Mouse (Mus musculus) midbrain, postnatal 0 days (tissue): ENCODE data around the gene Olfr576. TPM values are rescaled to one million over a fixed set of nuclear protein-coding genes. Genes with fewer than 3 reads are reported as not detected.

ENCODE experiments used
- ATAC-seq: fragments of 200-750 bp; cut with Nextera tagmentation; 2 replicates; pipeline ENCODE4 v1.8.0; 2017; ENCODE audit warnings: moderate number of reproducible peaks, mild to moderate bottlenecking, moderate TSS enrichment, moderate library complexity; ENCODE audit not compliant: low FRiP score
- DNase-seq: peaks from one replicate; pipeline ENCODE4 v3.0.0-alpha.2; 2015; ENCODE audit warnings: low spot score
- H3K27ac ChIP-seq: fragments of 300-500 bp; sonication (generic); 2 replicates; pipeline ENCODE4 v1.5.1; 2014; ENCODE audit warnings: low read depth, mild to moderate bottlenecking, low read length, mixed read lengths
- H3K27me3 ChIP-seq: fragments of 300-500 bp; sonication (generic); 2 replicates; pipeline ENCODE4 v1.6.1; 2014; ENCODE audit warnings: low read length, control low read depth, mixed read lengths; ENCODE audit not compliant: insufficient read depth
- H3K36me3 ChIP-seq: fragments of 300-500 bp; sonication (generic); 2 replicates; pipeline ENCODE4 v1.6.1; 2014; ENCODE audit warnings: low read length, control low read depth, mixed read lengths; ENCODE audit not compliant: insufficient read depth
- H3K4me1 ChIP-seq: fragments of 300-500 bp; sonication (generic); 2 replicates; pipeline ENCODE4 v1.6.1; 2014; ENCODE audit warnings: mild to moderate bottlenecking, control low read depth, antibody characterized with exemption, low read length, mixed read lengths; ENCODE audit not compliant: insufficient read depth
- H3K4me2 ChIP-seq: fragments of 300-500 bp; sonication (generic); 2 replicates; pipeline ENCODE4 v1.6.1; 2014; ENCODE audit warnings: low read depth, mild to moderate bottlenecking, low read length, mixed read lengths; ENCODE audit not compliant: poor library complexity, severe bottlenecking
- H3K4me3 ChIP-seq: fragments of 300-500 bp; sonication (generic); 2 replicates; pipeline ENCODE4 v1.5.1; 2014; ENCODE audit warnings: low read depth, mild to moderate bottlenecking, low read length, moderate library complexity
- H3K9ac ChIP-seq: fragments of 300-500 bp; sonication (generic); replicated peaks from 2 replicates; pipeline ENCODE4 v1.6.1; 2014; ENCODE audit warnings: mild to moderate bottlenecking, low read length, moderate library complexity, mixed read lengths; ENCODE audit not compliant: poor library complexity, severe bottlenecking
- H3K9me3 ChIP-seq: fragments of 300-500 bp; sonication (generic); 2 replicates; pipeline ENCODE4 v1.6.1; 2016; ENCODE audit warnings: low read length, control low read depth
- CTCF ChIP-seq: IDR thresholded peaks from 2 replicates; pipeline ENCODE4 v1.5.1; 2016; ENCODE audit warnings: antibody characterized with exemption, mild to moderate bottlenecking
- WGBS: fragments of 180-500 bp; shearing (Covaris S2); extraction: QIAGEN DNeasy Blood & Tissue Kit; methylation state at CpG from one replicate; pipeline ENCODE4 v1.1.7; 2014; 5-methylcytosine and 5-hydroxymethylcytosine counted together
- polyA plus RNA-seq: library from polyadenylated mRNA; unstranded; fragments of >200 nt; fragmentation: Nextera tagmentation; extraction: Ambion mirVana; gene quantifications from 2 replicates; pipeline ENCODE4 v1.2.1, GENCODE M21; 2015
- total RNA-seq: library from RNA; depleted of rRNA; stranded (reverse); fragments of >200 nt; gene quantifications from 2 replicates; pipeline ENCODE4 v1.2.3, GENCODE M21; 2014

Olfr576 gene
- total and polyA plus RNA-seq, 2 experiments from 2014 or later: not detected

GRCm38 (mm10) chr7:102927105-102927504 is 35.4 kb upstream of the Olfr576 start:
- ATAC-seq: no peak
- Histone ChIP-seq H3K9ac (no peak overlapping the region), H3K9me3 (no peaks in the 10 kb centered on the region), H3K4me1 (no peaks in the 10 kb centered on the region), H3K4me3 (no peak overlapping the region), H3K27ac (no peak overlapping the region), H3K4me2 (no peak overlapping the region), H3K27me3 (no peaks in the 10 kb centered on the region), H3K36me3 (no peaks in the 10 kb centered on the region)
- WGBS: 73% methylated on average over 3 of the region's 3 CpGs
- no peak for TF ChIP-seq CTCF
- DNase-seq: no peak

GRCm38 (mm10) chr7:102942475-102942874 is 20.0 kb upstream of the Olfr576 start, which contains the start of gene Olfr573-ps1:
TSS of gene Olfr573-ps1 (minus strand) at chr7:102942575.
- H3K27ac ChIP-seq: no peak within 1 kb of the TSS
- TF ChIP-seq CTCF: no peak
- no peak within 1 kb of the TSS for H3K4me3 ChIP-seq
- no peaks in the 10 kb centered on the region for H3K36me3 ChIP-seq
- 96% methylated on average over 2 of the region's 2 CpGs for WGBS
- no peaks in the 10 kb centered on the region for H3K9me3 ChIP-seq
- no peaks in the 10 kb centered on the region for H3K27me3 ChIP-seq
- H3K4me2 ChIP-seq: no peak within 1 kb of the TSS
- H3K9ac ChIP-seq: no peak within 1 kb of the TSS
- ATAC-seq (no peak), DNase-seq (no peak)
- H3K4me1 ChIP-seq: no peaks in the 10 kb centered on the region

DNA sequence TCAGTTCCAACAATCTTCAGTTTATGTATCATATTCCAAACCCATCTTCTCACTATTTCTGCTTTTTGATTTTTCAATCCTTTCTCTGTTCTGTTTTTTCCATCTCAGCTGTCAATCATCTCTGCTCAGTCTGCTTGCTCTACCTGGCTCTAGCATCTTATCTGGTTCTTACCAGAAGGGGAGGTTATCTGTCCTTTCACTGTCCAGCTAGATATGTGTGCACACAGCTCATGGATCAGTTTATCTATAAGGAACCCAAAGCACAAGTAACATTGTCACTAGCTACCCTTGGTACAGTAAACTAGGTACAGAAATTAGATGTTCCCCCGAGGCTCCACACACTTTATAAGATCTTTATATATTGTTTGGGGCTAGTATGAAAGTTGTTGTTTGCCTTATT is 19.0 kb upstream of the Olfr576 start:
- Histone ChIP-seq H3K4me3 (no peak overlapping the region), H3K9me3 (no peaks in the 10 kb centered on the region), H3K36me3 (no peaks in the 10 kb centered on the region), H3K27me3 (no peaks in the 10 kb centered on the region), H3K4me1 (no peaks in the 10 kb centered on the region), H3K4me2 (no peak overlapping the region), H3K27ac (no peak overlapping the region), H3K9ac (no peak overlapping the region)
- 97% methylated on average over 1 of the region's 1 CpGs for WGBS
- DNase-seq (no peak), ATAC-seq (no peak)
- TF ChIP-seq CTCF: no peak

DNA sequence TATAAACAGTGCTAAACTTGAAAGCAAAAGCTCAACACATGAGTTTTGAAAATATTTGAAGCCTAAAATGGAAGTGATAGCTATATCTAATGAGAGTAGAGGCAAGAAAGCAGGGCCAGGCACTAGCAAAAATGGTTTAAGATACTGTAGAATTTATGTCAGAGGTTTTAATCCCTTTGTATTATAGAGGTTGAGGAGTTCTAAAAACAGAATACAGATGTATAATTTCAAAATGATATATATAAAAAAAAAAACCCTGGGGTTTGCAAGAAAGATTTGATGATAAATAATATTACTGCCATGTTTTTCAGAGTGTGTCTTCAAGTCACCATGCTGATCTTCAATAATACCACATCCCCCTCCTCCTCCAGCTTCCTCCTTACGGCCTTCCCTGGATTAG is 14.3 kb upstream of the Olfr576 start, which contains the start of gene Olfr574:
Gene Olfr574 (plus strand): TSS at position 301 of the 400 bp plus-strand sequence.
- Histone ChIP-seq H3K4me2 (no peak within 1 kb of the TSS), H3K36me3 (no peaks in the 10 kb centered on the region), H3K27ac (no peak within 1 kb of the TSS), H3K27me3 (no peaks in the 10 kb centered on the region), H3K9ac (no peak within 1 kb of the TSS), H3K4me1 (no peaks in the 10 kb centered on the region), H3K4me3 (no peak within 1 kb of the TSS), H3K9me3 (no peaks in the 10 kb centered on the region)
- ATAC-seq (no peak), DNase-seq (no peak)
- TF ChIP-seq CTCF: no peak
- WGBS: 79% methylated on average over 1 of the region's 1 CpGs

- Histone ChIP-seq H3K27ac (no peak overlapping the region), H3K27me3 (no peaks in the 10 kb centered on the region), H3K9ac (no peak overlapping the region), H3K9me3 (no peaks in the 10 kb centered on the region), H3K4me3 (no peak overlapping the region), H3K4me2 (no peak overlapping the region), H3K36me3 (no peaks in the 10 kb centered on the region), H3K4me1 (no peaks in the 10 kb centered on the region)
- DNase-seq: no peak
- WGBS: 64% methylated on average over 1 of the region's 1 CpGs
- ATAC-seq: no peak
- no peak for TF ChIP-seq CTCF
These were observed 11.7 kb upstream of the Olfr576 start for GRCm38 (mm10) chr7:102950732-102951131.

DNA sequence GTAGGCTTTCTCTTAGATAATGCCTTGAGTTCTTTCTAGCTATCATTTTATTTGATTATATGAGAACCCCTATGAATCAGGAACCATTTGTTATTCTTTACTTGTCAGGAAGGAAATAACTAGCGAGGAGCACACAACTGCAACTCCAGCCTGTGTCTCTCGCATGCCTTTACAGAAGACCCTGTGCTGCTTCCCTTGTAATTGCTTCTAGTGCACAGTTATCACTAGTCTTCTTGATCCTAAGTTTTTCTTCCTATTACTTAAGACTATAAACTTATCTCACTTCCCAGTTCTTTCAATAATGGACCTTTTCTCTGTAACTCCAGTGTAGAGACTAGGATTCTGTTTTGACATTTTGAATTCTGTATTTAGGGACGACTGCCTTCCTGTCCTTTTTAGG is 4.3 kb upstream of the Olfr576 start:
- no peak for TF ChIP-seq CTCF
- Histone ChIP-seq H3K9me3 (no peaks in the 10 kb centered on the region), H3K36me3 (no peaks in the 10 kb centered on the region), H3K4me3 (no peak overlapping the region), H3K4me1 (no peaks in the 10 kb centered on the region), H3K9ac (no peak overlapping the region), H3K27ac (no peak overlapping the region), H3K27me3 (no peaks in the 10 kb centered on the region), H3K4me2 (no peak overlapping the region)
- ATAC-seq (no peak), DNase-seq (no peak)
- WGBS: 75% methylated on average over 3 of the region's 3 CpGs
